Mouse (Mus musculus) lung, postnatal 25 days (tissue): ENCODE measurements at regions not wholly inside any gene's neighbourhood (a gene's known extent, or its start where the extent isn't known, plus 50 kb on each side); places are given as distances from the start of the nearest gene placed in this dataset.

ENCODE experiments used
- DNase-seq: peaks from one replicate; pipeline ENCODE4 v3.0.0; 2022; ENCODE audit warnings: low spot score

- no peak for DNase-seq
Measured at GRCm38 (mm10) chr13:107904051-107904740, 140.1 kb upstream of the Smim15 start.

GRCm38 (mm10) chr13:107903150-107903959, 140.9 kb upstream of the Smim15 start:
- peak; percentile 50 for DNase-seq

DNA sequence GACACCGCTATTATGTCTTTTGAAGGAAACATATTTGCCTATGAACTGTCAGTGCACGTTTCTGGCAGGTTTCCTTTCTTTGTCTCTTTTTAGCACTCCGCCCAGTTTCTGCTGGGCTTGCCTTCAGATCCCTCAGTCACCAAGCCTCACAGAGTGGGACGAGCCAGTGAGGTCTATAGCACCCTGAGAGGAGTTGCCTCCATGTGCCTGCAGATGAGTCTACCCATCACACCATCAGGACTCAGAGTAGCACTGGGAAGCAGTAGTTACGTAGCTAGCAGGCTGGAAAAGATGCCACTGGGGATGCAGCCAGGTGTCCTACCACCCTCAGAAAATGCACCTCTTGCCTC, 141.5 kb upstream of the Smim15 start:
- DNase-seq = no peak

DNA sequence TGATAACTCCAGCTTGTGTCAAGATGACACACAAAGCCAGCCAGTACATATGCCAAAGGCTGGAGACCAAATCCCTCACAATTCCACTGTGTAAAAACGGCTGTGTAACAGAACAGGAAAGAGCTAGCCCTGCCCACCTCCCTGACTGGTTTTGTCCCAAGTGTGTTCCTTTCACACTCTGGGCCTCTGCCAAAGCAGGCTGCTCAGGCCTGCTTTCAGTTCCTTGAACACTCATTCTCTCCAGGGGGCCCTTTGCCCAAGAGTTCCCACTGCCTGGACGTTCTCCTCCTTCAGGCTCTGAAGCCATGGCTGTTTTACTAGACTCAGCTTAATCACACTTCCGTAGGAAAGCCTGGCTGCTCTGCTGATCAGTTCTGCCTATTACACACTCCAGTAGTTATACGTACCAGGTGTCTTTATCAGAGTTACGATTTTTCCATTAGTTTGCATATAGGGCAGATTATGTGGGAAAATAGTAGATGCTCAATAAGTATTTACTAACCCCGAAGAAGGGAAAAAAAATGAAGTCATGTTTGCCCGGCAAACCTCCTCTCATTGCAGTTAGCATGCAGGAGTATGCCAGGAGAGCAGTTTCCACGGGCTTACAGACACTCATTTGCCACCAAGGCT, 144.5 kb upstream of the Smim15 start:
- peak; percentile 31 for DNase-seq

GRCm38 (mm10) chr13:107897646-107898045, 146.6 kb upstream of the Smim15 start:
- no peak for DNase-seq

DNA sequence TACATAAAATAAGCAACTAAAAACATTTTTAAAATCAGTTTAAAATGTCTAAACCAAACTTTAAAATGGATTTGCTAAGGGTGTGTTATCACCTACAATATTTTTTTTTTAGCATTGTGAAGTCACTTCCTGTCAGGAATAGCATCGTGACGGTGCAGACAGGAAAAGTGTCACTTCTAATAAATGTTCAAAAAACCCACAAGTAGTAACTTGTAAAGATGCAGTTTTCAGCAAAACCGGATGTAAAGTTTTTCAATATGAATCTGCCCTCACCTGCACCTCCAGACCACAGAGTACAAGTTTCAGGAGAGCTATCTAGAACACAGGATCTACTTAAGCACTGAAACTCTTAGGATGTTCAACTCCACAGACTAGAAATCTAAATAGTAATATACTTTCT, 147.1 kb upstream of the Smim15 start:
- no peak for DNase-seq

DNA sequence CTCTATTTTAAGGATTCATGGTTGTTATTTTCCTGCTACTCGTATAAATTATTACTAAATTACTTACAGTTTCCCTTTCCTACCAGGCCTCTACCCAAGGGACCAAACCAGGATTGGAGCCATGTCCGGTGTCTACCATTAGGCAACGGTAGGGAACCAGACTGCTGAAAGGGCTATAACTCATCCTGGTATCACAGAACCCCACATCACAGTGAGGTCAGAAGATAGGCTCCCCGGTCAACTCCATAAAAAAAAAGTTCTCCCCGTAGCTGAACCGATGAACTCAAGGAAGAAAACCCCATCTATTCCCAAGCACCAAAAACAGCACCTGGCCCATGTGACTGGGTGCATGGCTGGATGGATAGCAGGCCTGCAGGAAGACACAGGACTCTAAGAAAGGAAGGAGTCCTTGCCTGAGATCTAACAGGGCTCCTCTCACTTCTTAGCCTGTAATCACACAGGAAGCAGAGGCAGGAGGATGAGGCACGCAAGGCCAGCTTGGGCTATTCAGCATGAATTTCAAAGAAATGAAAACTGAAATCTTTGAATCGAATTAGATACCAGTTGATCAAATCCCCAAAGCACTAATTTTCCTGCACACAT, 150.6 kb upstream of the Smim15 start:
- no peak for DNase-seq

DNA sequence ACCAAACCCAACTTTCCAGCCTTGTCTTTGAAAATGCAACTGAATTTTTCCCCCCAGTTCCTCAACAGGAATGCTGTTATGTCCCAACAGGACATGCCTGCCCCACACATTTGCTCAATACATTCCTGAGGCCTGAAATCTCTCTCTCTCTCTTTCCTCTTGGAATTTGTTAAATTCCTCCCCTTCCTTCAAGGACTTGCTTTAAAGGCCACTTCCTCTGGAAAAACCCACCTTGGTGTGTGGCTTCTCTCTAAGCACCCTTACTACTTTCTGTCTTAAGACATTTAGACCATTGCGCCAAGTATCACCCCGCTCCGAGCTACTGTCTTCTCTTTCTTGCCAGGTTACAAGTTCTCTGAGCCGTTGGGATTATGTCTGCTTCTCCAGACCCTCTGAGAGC, 151.2 kb upstream of the Smim15 start:
- no peak for DNase-seq

DNA sequence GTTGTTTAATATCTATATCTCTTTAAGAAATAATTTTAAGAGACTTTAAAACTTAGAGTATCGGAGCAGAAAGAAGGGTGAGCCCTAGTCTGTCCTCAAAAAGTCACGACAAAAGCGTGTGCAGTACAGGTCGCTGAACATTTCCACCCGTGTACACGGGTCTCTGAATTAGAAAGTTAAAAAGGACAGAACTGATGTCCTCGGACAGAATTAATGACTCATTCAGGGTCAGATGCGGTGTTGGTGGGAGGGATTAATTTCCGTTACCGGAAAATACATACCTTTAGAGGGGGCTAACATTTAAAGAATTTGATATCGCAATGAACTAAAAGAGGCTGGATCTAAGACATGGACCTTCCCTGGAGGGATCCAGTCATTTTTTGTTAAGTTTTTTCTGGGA, 152.3 kb upstream of the Smim15 start:
- no peak for DNase-seq

DNA sequence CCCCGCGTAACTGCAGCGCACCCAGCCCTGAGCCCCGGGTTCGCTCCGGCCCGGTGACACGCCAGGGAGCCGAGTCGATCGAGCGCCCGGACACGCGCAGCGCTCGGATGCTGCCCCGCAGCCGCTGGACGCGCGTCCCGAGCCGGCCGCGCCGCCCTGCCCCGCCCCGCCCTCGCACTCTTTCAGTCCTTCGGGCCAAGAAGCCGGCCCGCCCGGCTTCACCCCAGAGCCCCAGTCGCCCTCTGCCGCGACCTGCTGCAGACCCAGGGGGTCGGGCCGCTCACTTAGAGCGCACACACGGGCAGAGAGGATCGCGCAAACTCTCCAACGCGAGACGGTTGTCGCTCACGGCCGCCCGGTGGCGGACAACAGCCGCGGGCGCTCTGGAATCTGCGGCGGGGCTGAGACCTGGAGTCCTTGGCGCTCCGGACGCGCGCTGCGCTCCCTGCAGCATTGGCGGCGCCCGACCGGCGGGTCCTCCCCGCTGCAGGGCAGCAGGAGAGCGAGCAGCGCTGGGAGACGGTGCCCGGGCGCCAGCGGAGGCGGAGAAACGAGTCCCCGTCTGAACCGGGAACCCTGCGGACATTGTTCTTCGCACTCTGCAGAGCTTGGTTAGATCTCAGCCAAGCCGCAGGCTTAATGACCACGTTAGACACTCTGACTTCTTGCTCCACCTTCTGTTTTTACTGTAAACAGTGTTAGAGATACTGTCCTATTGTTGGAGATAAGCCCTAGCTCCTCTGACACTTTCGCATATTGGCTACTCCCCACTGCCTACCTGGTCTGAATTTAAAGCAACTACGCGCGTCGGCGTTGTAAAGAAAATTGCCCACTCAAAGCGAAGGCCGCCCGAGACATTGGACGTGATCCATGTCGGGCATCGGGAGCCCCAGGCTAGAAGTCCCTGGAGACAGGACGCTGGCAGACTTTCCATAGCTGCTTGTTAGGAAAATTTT, 153.1 kb upstream of the Smim15 start:
- peak; percentile 54 for DNase-seq

GRCm38 (mm10) chr13:107889985-107890865, 154.0 kb upstream of the Smim15 start:
- DNase-seq = peak; percentile 99

- no peak for DNase-seq
Measured at GRCm38 (mm10) chr13:107889588-107889984, 154.7 kb upstream of the Smim15 start.

DNA sequence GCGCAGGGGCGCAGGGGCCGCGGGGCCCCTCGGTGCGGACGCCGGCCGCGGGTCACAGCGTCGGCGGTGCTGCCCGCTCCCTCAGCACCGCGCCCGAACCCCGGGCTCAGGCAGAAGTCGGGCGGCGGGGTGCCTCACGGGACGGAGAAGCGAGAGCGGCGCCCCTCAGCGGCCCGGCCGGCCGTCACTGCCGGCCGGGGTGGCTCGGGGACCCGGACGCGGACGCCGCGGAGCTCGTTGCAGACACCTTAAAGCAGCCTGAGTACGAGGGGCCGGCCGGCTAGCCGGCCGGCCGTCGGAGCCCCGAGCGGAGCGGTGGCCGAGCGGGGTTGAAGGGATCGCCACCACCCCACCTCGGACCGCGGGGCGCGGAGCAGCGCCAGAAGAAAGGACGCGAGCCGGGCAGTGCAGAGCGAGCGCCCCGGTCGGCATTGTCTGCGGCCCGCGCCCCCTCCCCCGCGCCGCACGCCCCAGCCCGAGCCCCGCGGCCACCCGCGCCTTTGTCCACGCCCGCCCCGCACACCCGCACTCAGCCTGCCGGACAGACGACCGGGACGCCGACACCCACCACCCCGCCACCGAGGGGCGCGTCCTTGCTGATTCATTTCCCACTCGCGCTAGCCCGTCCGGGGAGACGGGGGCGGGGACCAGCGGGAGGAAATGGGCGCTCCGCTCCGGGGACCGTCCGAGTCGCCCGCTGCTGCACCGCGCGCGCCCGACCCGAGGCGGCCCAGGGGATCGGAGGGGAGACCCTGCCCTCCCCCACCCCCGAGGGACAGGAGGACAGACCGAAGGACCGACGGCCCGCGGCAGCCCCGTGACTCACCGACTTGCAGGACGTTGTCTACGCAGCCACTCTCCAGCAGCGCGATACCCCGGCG, 155.4 kb upstream of the Smim15 start:
- peak; percentile 66 for DNase-seq

DNA sequence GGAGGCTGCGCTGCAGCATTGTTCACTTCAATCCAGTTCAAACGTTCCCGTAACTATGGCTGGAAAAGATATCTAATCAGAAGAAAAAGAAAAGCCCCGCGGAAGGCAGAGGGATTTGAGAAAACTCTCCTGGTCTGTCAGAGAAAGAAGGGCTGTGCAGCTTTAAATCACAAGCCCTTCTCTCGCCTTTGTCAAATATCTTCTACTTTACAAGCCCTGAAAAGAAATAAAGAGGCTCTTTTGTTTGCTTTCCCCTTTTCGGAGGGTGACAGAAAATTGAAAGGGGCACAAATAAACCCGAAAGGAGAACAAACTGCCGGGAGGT, 156.1 kb upstream of the Smim15 start:
- DNase-seq = no peak

DNA sequence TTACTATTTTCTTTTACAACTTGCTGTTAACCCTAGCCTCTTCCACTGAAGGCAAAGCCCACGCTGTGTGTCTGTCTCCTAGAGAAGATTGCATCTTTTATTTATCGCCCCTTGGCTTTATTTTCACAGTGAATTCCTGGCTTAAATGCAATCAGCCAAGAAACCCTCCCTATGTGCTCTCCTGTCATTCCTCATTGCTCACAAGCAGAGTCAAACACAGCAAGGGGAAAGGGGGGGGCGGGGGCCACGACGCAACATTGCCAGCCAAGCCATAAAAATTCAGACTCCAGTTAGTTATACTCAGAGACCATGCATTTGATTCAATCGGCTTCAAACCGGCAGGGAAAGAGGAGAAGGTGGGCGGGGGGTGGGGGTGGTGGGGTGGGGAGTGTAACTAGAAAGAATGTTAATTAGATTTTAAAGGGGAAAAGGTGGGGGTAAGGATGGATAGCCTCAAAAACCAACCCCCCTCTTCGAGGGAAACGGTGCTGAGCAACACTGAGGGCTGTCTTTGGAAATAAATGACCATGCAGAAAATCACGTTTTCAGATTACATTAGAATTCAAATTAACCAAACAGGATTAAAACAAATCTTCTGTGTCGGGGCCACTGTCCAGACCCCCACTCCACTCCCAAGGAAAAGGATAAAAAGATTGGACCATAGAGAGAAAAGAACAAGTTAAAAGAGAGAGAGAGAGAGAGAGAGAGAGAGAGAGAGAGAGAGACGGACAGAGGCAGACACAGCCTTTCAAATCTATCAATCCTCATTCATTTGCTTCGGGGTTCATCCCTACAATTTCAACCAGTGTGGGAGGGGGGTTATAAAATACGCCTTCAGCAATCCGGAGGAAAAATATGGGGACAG, 156.6 kb upstream of the Smim15 start:
- no peak for DNase-seq

DNA sequence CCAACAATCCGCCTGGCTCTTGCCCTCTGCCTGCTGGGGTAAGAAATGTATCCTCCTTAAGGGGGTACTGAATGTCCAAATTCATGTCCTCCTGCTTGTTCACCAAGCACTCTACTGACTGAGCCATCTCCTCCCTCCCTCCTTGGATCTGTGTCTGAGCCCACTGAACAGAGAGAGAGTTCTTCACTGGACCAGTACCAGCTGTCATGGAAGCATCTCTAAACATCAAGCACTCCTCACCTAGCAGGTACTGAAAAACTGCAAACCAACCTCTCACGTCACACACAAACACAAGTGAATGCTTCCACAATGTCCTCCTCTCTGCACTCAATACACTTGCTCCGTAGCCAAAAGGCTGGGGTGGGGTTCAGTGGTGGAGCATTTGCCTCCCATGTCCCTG, 159.4 kb upstream of the Smim15 start:
- DNase-seq = no peak

GRCm38 (mm10) chr13:107882337-107882736, 161.9 kb upstream of the Smim15 start:
- no peak for DNase-seq

DNA sequence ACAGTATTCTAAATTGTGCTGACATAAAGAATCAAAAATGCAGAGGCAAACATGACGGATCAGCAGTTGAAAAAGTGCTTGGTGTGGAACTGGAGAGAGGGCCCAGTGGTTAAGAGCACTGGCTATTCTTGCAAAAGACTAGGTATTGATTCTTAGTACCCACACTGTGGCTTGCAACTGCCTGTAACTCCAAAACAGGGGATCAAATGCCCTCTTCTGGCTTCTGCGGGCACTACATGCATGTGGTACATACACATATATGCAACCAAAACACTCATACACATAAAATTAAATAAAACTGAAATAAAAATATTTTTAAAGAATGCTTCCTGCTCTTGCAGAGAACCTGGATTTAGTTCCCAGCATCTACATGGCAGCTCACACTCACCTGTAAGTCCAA, 163.7 kb upstream of the Smim15 start:
- no peak for DNase-seq

DNA sequence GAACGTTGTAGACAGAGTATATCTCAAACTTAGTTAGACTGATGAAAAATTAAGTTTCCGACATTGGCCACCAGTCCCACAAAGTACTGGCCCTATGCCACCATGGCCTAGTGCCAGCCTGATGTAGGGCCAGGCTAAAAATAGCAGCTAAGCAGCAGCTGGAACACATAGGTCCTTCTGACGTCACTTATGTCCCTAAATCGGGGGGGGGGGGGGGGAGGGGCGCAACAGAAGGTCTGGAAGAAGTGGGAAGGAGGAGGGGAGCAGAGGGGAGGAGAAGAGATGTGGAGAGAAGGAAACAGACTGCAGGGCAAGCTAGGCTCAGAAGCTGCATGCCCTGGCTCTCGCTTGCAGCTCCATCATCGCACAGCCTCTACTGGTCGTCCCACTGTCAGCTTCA, 164.7 kb upstream of the Smim15 start:
- DNase-seq = peak; percentile 58
